Mouse (Mus musculus) inflammation-experienced regulatory T-cells, adult 6 months (primary cell): ENCODE data around the gene Thsd4. TPM values are rescaled to one million over a fixed set of nuclear protein-coding genes. Genes with fewer than 3 reads are reported as not detected.

ENCODE experiments used
- ATAC-seq: one replicate; pipeline ENCODE4 v1.8.0; 2017
- polyA plus RNA-seq, 3 experiments: library from polyadenylated mRNA; unstranded; fragments of 100-300 nt; shearing (Covaris generic); gene quantifications; one replicate each; pipeline ENCODE4 v1.2.1; 2017

The Thsd4 gene
- polyA plus RNA-seq, 3 experiments from 2014 or later: not detected

DNA sequence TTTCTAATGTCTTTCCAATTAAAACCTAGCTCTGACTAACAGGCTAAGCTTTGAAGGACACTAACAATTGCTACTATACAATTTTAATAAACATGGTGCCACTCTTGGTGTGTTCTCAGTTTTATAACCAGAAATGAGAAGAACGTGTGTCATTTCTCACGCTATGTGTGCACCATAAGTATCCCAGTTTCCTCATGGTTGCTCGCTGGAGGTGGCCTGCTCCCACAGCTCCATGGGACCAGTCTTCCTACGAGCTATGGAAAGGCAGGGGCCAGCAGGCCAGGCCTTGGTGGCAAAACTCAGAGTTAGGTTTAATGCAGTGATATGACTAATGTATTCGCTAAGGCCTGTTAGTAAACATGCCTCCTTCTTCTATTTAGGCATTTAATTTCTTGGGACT, 468.7 kb downstream of the Thsd4 start:
- ATAC-seq: no peak

- no peak for ATAC-seq
These were observed 469.4 kb downstream of the Thsd4 start for GRCm38 (mm10) chr9:60052415-60052814.

GRCm38 (mm10) chr9:60043175-60043574, 478.7 kb downstream of the Thsd4 start:
- no peak for ATAC-seq

- ATAC-seq: no peak
These were observed 487.0 kb downstream of the Thsd4 start for GRCm38 (mm10) chr9:60034883-60035282.

GRCm38 (mm10) chr9:60027234-60027633, 494.6 kb downstream of the Thsd4 start:
- ATAC-seq: no peak

GRCm38 (mm10) chr9:60026795-60027194, 495.1 kb downstream of the Thsd4 start:
- no peak for ATAC-seq

GRCm38 (mm10) chr9:60025919-60026318, 495.9 kb downstream of the Thsd4 start:
- no peak for ATAC-seq

GRCm38 (mm10) chr9:60024971-60025370, 496.9 kb downstream of the Thsd4 start:
- no peak for ATAC-seq

- no peak for ATAC-seq
These were observed 497.3 kb downstream of the Thsd4 start for GRCm38 (mm10) chr9:60024545-60024944.

- no peak for ATAC-seq
These were observed 499.5 kb downstream of the Thsd4 start for GRCm38 (mm10) chr9:60022331-60022730.

DNA sequence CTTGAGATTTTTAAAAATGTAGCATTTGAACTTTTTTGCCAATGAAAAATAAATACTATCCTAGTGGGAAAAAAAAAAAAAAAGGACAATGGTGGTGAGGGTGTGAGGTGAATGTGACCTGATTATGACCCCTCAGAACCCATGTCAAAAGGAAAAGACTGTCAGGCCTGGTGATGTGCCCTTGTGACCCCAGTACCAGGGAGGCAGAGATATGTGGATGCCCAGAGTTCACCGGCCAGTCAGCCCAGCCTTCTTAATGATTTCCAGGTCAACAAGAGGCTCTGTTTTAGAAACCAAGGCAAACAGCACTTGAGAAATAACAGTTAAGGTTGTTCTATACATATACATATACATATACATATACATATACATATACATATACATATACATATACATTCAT, 501.4 kb downstream of the Thsd4 start:
- ATAC-seq: no peak

DNA sequence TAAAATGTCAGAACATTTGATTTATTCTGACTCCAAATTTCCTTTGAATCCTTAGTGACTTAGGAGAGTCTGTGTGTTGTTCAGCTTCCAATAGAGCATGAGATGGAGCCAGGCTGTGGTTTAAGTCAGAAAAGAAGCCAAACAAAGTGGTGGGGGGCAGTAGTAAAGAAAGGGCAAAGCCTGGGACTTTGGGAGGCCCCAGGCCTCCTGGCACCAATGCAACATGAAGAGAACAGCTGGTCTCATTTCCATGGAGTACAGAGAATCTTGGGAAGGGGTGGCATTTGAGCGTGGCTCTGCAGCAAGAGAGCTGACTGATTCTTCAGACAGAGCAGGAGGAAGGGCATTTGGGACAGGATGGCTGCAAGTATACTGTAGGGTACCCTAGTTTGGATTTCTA, 511.6 kb downstream of the Thsd4 start:
- no peak for ATAC-seq

DNA sequence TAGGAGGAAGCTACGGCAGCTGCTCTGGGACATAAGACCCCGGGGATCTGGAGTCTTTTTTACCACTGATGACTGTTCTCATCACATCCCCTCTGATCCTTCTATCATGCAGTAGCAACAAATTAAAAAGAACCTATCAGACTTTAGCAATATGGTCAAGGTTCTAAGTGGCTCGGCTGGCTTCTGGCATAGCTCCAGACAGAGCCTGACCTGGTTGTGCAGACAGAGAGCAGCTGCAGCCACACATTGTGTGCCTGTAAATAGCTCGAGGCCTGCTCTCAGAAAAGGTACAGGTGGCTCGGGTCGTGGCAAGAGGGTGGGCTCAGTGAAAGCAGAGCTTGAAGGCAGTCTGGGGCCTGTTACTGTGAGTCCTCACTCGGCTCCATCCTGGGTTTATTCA, 512.9 kb downstream of the Thsd4 start:
- ATAC-seq: no peak

DNA sequence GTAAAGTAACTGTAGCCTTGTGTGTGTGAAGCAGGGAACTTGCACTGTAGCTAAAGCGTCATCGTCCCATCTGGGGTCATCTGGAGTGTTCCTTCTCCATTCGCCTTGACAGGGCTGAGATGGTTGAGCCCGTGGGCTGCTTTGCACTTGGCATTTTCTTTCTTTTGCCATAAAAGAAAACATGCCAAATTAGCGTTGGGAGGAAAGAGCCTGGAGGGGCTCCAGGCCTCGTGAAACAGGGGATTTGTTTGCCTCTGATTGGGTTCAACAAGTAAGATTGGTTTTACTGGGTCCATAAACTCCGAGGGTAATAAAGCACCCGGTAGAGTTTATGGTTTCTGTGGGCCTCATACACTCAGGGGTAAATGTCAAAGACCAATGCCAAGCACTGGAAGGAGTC, 519.5 kb downstream of the Thsd4 start:
- ATAC-seq: no peak

GRCm38 (mm10) chr9:60001444-60001843, 520.4 kb downstream of the Thsd4 start:
- no peak for ATAC-seq

DNA sequence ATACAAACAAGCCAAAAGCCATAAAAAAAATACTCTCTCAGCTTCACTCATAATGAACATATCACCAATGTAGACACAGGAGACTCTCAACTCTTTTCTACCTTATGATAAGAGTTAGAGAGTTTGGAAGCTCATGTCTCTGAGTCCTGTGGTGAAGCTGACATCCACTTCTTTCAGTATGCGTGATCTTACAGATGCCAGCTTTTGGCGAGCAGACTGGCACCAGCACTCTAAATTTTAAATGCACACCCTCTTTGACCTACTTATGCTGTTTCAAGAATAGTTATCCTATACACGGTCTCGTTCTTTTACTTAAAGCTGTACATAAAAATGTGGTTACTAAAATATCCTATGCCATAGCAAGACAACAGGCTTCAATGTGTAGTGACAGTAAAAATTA, 524.1 kb downstream of the Thsd4 start:
- no peak for ATAC-seq

DNA sequence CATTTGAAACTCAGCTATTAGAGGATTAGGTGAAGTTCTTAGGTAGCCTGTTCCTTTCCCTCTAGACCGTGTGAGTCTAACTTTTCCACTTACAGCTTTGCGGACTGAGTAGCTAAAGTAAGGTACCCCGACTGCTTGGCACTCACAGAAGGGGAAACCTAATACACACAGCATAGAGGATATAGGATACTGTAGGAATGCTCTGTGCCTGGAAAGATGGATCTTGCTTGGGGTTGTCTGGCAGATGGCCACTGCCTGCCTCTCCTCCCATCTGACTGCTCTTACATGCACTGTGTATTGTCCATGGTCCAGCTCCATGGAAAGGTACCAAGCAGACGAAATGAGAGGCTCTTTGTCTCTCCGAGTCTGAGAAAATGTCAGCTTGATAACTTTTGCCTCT, 530.4 kb downstream of the Thsd4 start:
- ATAC-seq: no peak

DNA sequence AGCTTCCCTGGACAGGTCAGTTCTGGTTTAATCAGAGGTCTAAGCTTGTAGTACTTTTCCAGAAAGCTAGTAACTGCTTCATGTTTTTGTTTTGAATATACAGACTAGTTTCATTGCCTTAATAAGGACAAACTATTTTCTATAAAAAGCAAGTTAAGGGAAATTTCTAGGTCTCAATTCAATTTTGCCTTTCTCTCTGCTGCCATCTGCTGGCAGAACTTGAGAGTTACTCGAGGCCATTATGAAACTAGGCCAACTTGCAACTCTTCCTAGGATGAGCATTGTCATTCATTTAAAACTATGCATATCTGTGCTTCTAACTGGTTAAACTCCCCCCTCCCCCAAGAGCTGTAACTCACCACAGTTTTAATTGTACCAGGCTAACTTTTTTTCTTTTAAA, 532.0 kb downstream of the Thsd4 start:
- no peak for ATAC-seq

- ATAC-seq: no peak
These were observed 535.8 kb downstream of the Thsd4 start for GRCm38 (mm10) chr9:59985900-59986572.

DNA sequence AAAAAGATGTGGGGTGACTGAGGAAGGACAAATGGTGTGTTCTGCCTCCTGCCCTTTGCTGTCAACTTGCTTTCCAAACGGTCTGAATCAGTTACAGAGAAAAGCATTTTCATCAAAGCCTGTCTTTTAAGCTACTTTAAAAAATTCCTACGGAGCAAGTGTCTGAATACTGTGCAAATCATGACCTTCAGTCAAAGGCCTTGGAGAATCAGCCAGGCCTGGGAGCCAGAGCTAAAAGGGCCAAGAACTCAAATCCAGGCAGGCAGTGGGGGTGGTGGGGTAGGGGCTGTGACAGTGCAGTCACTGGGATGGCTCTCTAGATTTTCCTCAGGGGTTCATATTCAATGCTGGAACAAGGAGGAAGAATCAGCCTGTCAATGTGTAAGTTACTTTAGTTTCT, 540.7 kb downstream of the Thsd4 start:
- no peak for ATAC-seq

- ATAC-seq: no peak
These were observed 550.6 kb downstream of the Thsd4 start for GRCm38 (mm10) chr9:59971263-59971662.

GRCm38 (mm10) chr9:59969383-59969782, 552.5 kb downstream of the Thsd4 start:
- peak; percentile 61 for ATAC-seq

- ATAC-seq: no peak
These were observed 556.8 kb downstream of the Thsd4 start for GRCm38 (mm10) chr9:59965046-59965445.

DNA sequence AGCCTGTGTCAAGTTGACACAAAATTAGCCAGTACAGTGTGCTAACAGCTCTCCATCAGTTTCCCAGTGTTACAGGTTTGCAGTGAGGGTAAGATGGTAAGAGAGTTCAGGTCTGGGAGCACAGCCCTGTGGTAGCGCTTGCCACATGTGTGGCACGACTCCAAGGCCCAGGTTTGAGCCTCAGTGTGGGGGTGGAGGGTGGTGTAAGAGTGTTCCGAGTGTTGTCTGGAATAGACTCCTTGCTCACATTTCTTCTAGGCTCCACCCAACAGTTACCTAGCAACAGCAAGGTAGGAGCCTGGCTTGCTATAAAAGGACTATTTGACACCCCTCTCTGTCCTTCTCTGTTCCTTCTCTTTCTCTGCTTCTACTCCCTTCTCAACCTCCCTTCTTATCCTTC, 557.5 kb downstream of the Thsd4 start:
- no peak for ATAC-seq
